Mouse (Mus musculus) lung, postnatal 0 days (tissue): Measurements from ENCODE around the gene Actn3.

Experiments used
- CTCF ChIP-seq: IDR thresholded peaks from 2 replicates; pipeline ENCODE4 v1.5.1; 2016; ENCODE audit warnings: antibody characterized with exemption, mild to moderate bottlenecking
- EP300 ChIP-seq: IDR thresholded peaks from 2 replicates; pipeline ENCODE4 v1.6.1; 2016; ENCODE audit warnings: antibody characterized with exemption, mild to moderate bottlenecking, control low read depth

GRCm38 (mm10) chr19:4829156-4829555 lies 48.6 kb downstream of the Actn3 start:
- no peak for TF ChIP-seq CTCF
- no peak for TF ChIP-seq EP300
